Mouse (Mus musculus): ENCODE measurements around the gene A930018P22Rik. TPM values are rescaled to one million over a fixed set of nuclear protein-coding genes. Genes with fewer than 3 reads are reported as not detected.
"Not testable (repeated sequence)": the region's sequence is repeated elsewhere in the genome, so short reads cannot be mapped to it uniquely, and the experiment has no call there.

A930018P22Rik gene
- total and polyA plus RNA-seq, 3 experiments: not detected

DNA sequence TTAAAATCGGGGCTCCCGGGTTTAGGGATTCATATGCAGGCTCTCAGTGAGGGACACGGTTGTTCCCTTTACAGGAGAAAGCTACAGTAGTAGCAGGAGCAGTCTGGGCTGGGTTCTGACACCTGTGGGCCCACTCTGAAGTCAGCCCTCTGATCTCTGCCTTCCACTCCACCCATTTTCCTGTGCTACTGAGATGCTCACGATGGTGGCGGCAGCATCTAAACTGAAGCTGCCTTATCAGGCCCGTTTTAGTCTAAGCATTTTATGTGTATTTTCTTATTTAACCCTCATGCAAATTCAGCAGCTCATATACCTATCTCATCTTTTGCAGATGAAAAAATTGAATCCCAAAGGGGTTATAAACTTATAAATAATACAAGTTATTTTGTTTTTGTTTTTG is 17.8 kb upstream of the A930018P22Rik start:
- Histone ChIP-seq H3K36me3 (replicated peaks) (no peaks in the 10 kb centered on the region), H3K9me3 (replicated peaks) (no peaks in the 10 kb centered on the region), H3K27me3 (ENCODE audit: insufficient read depth, low read length) (no peaks in the 10 kb centered on the region), H3K4me1 (ENCODE audit: insufficient read depth, low read depth, low read length) (peaks cover 28% of the 10 kb centered on the region), H3K4me3 (ENCODE audit: low read depth, low read length) (no peak overlapping the region)
- DNase-seq (ENCODE audit: low spot score) (no peak), ATAC-seq (ENCODE audit: extremely low read depth, insufficient number of reproducible peaks, low FRiP score, poor library complexity, severe bottlenecking) (no peak)
- TF ChIP-seq GATA2 (IDR thresholded peaks at IDR 0.05; ENCODE audit: borderline replicate concordance, low read depth, low read length) (no peak), CTCF (IDR thresholded peaks at IDR 0.05; ENCODE audit: low read depth, low read length) (no peak), TAL1 (conservative IDR thresholded peaks at IDR 0.05; ENCODE audit: low read depth, low read length) (no peak), GATA1 (IDR thresholded peaks at IDR 0.05; ENCODE audit: borderline replicate concordance, low read length) (no peak), POLR2AphosphoS5 (IDR thresholded peaks at IDR 0.05; ENCODE audit: insufficient replicate concordance, low read depth, low read length) (no peak)

DNA sequence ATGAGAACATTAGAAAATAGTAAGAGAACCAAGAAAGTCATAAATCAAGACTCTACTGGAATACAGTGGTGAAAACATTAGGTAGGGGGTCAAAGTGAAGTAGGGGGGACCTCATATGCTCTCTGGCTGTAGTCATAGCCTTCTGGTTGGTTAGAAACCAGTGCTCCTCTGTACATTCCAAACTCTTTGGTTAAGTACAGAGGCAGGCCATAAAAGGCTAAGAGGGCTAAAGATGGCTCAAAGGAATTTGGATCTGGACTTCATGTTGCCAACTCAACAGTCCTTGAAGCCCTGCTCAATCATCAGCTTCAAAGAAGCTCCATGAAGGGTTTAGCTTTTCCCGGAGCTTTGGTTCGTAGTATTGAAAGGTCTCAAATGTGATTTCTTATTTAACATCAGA is 13.5 kb upstream of the A930018P22Rik start:
- not testable (repeated sequence) for H3K4me3 ChIP-seq (ENCODE audit: low read depth, low read length); ATAC-seq (ENCODE audit: extremely low read depth, insufficient number of reproducible peaks, low FRiP score, poor library complexity, severe bottlenecking); H3K27me3 ChIP-seq (ENCODE audit: insufficient read depth, low read length); H3K9me3 ChIP-seq (replicated peaks); H3K36me3 ChIP-seq (replicated peaks); DNase-seq (ENCODE audit: low spot score)
- peaks cover 17% of the 10 kb centered on the region for H3K4me1 ChIP-seq (ENCODE audit: insufficient read depth, low read depth, low read length)

DNA sequence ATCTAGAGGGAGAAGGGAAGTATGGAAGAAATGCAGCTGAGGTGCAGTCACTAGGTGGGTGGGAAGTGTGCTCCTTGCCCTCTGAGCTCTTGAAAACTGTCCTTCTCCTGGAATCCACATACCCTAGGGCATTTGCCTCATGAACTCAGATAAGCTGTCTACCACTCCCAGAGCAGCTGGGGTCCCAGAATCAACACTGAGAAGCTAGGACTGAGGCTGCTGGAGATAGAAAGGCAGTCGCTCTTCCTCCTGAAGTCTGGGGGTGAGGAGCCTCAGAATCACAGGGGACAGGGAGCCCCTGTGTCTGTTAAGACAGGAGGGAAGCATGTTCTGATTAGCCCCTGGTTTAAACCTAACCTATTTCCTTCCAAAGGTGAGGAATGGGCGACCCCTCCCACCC is 13.0 kb upstream of the A930018P22Rik start:
- Histone ChIP-seq H3K4me3 (ENCODE audit: low read depth, low read length) (no peak overlapping the region), H3K9me3 (replicated peaks) (no peaks in the 10 kb centered on the region), H3K27me3 (ENCODE audit: insufficient read depth, low read length) (no peaks in the 10 kb centered on the region), H3K4me1 (ENCODE audit: insufficient read depth, low read depth, low read length) (peaks cover 15% of the 10 kb centered on the region), H3K36me3 (replicated peaks) (no peaks in the 10 kb centered on the region)
- ATAC-seq (ENCODE audit: extremely low read depth, insufficient number of reproducible peaks, low FRiP score, poor library complexity, severe bottlenecking) (no peak), DNase-seq (ENCODE audit: low spot score) (no peak)
- TF ChIP-seq POLR2AphosphoS5 (IDR thresholded peaks at IDR 0.05; ENCODE audit: insufficient replicate concordance, low read depth, low read length): no peak
- no peak for TF ChIP-seq GATA1 (IDR thresholded peaks at IDR 0.05; ENCODE audit: borderline replicate concordance, low read length)
- no peak for TF ChIP-seq GATA2 (IDR thresholded peaks at IDR 0.05; ENCODE audit: borderline replicate concordance, low read depth, low read length)
- no peak for TF ChIP-seq CTCF (IDR thresholded peaks at IDR 0.05; ENCODE audit: low read depth, low read length)

DNA sequence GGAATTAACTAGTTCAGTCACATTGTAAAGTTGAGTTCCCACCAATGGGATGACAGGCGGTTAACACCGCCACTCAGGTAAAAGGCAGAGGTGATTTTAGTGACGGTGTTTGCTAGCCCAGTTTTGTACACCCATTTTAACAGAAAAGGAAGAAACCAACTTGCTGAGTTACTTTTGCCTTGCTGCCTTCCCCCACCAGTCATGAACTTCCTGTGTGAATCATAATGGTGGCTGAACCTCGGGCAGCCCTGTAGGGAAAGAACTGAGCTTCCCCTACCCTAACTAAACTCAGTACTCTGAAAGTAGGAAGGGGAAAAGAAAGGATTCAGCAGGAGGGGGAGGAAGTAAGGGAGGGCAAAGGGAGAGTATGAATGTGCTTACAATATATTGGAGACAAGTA is 12.5 kb upstream of the A930018P22Rik start:
- H3K36me3 ChIP-seq (replicated peaks): no peaks in the 10 kb centered on the region

DNA sequence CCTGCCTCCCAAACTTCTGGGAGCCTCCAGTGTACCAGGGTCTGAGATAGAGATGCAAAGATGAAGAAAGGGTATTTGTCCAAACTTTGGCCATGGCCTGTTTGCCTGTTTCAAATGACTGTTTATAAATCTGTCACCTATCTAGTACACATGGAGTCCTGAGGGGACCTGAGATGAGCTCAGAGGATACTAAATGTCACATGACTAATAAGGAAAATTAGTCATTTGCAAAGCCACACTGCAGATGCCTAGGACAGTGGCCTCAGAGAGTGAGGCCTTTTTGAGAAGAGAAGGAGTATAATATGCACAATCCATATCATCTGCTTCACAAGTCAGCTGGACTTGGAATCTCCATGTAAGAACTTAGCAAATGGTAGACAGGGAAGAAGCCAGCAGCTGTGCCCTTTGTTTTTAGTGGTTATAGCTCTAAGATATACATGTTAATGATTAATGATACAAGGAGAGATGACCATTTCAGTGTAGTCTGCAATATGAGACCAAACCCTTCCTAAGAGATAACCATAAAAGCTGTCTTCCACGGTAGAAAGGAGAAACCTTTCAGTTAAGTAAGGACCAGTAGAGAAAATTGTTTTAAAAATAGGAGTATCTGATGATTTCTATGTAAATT is 11.3 kb upstream of the A930018P22Rik start:
- DNase-seq (ENCODE audit: low spot score); H3K4me3 ChIP-seq (ENCODE audit: low read depth, low read length); ATAC-seq (ENCODE audit: extremely low read depth, insufficient number of reproducible peaks, low FRiP score, poor library complexity, severe bottlenecking); H3K36me3 ChIP-seq (replicated peaks); H3K9me3 ChIP-seq (replicated peaks); H3K27me3 ChIP-seq (ENCODE audit: insufficient read depth, low read length): not testable (repeated sequence)
- peaks cover 15% of the 10 kb centered on the region for H3K4me1 ChIP-seq (ENCODE audit: insufficient read depth, low read depth, low read length)

More for the DNA sequence above, 12.5 kb upstream of the A930018P22Rik start:
- no peak for DNase-seq (ENCODE audit: low spot score)
- ATAC-seq (ENCODE audit: extremely low read depth, insufficient number of reproducible peaks, low FRiP score, poor library complexity, severe bottlenecking): no peak
- TF ChIP-seq GATA1 (IDR thresholded peaks at IDR 0.05; ENCODE audit: borderline replicate concordance, low read length): no peak
- TF ChIP-seq CTCF (IDR thresholded peaks at IDR 0.05; ENCODE audit: low read depth, low read length): no peak
- no peak for TF ChIP-seq POLR2AphosphoS5 (IDR thresholded peaks at IDR 0.05; ENCODE audit: insufficient replicate concordance, low read depth, low read length)
- Histone ChIP-seq H3K4me3 (ENCODE audit: low read depth, low read length) (no peak overlapping the region), H3K4me1 (ENCODE audit: insufficient read depth, low read depth, low read length) (peaks cover 15% of the 10 kb centered on the region), H3K9me3 (replicated peaks) (no peaks in the 10 kb centered on the region), H3K27me3 (ENCODE audit: insufficient read depth, low read length) (no peaks in the 10 kb centered on the region)

DNA sequence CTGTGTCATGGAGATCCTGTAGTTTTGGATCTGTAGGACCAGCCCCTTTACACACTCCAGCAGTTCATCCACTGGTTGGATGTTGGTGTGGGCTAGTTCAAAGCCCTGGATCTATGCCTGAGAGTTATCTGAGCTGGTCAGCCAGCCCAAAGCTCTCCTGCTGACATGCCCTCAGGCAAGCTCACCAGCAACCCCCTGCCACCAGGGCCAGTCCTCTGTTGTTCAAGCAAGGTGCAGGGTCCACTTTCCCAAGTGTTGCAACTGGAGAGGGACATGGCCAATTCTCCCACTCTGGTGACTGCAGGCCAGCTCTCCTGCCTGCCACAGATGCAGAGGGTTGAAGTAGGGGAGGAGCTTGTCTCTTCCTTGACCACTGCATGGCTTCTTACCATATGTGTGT is 9.0 kb upstream of the A930018P22Rik start:
- H3K27me3 ChIP-seq (ENCODE audit: insufficient read depth, low read length); H3K36me3 ChIP-seq (replicated peaks); DNase-seq (ENCODE audit: low spot score); H3K9me3 ChIP-seq (replicated peaks); H3K4me3 ChIP-seq (ENCODE audit: low read depth, low read length); ATAC-seq (ENCODE audit: extremely low read depth, insufficient number of reproducible peaks, low FRiP score, poor library complexity, severe bottlenecking): not testable (repeated sequence)
- peaks cover 15% of the 10 kb centered on the region for H3K4me1 ChIP-seq (ENCODE audit: insufficient read depth, low read depth, low read length)

DNA sequence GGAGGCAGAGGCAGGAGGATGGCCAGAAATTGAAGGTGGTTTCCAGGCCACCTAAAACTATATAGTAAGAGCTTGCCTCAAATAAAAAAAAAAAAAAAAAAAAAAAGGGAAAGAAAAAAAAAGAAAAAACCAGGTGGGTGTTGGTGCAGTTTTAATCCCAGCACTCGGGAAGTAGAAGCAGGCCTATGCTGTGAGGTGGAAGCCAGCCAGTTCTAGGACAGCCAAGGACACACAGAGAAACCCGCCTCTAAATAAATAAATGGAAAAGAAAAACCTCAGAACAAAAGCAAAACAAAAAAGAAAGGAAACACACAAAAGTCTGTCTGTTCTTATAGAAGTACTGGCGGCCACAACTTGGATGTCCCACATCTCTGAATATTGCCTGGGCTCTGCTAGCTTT is 7.7 kb upstream of the A930018P22Rik start:
- ATAC-seq (ENCODE audit: extremely low read depth, insufficient number of reproducible peaks, low FRiP score, poor library complexity, severe bottlenecking) (no peak), DNase-seq (ENCODE audit: low spot score) (no peak)
- H3K36me3 ChIP-seq (replicated peaks): no peaks in the 10 kb centered on the region
- peaks cover 9% of the 10 kb centered on the region for H3K4me1 ChIP-seq (ENCODE audit: insufficient read depth, low read depth, low read length)
- H3K27me3 ChIP-seq (ENCODE audit: insufficient read depth, low read length): no peaks in the 10 kb centered on the region
- TF ChIP-seq POLR2AphosphoS5 (IDR thresholded peaks at IDR 0.05; ENCODE audit: insufficient replicate concordance, low read depth, low read length): no peak
- no peak for TF ChIP-seq GATA2 (IDR thresholded peaks at IDR 0.05; ENCODE audit: borderline replicate concordance, low read depth, low read length)
- TF ChIP-seq CTCF (IDR thresholded peaks at IDR 0.05; ENCODE audit: low read depth, low read length): no peak
- TF ChIP-seq GATA1 (IDR thresholded peaks at IDR 0.05; ENCODE audit: borderline replicate concordance, low read length): no peak
- TF ChIP-seq TAL1 (conservative IDR thresholded peaks at IDR 0.05; ENCODE audit: low read depth, low read length): no peak
- H3K4me3 ChIP-seq (ENCODE audit: low read depth, low read length): no peak overlapping the region
- no peaks in the 10 kb centered on the region for H3K9me3 ChIP-seq (replicated peaks)

DNA sequence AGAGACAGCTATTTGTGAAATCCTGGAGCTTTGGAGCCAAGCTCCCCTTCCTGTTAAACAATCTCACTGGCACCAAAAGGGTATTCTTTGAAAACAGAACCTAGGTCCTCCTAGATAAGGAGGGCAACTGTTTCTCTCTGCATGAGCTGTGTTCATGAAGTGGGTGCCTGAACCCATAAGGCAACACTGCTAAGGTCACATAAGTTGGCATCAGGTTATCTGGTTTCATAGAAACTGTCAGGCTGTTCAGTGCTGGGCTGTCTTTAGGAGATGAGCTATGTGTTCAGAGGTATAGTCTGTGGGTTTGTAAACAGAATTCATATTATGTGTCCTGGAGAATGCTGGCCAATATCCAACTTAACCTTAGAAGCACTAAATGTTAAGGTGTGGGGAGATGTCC is 5.4 kb upstream of the A930018P22Rik start:
- H3K4me3 ChIP-seq (ENCODE audit: low read depth, low read length); H3K9me3 ChIP-seq (replicated peaks); ATAC-seq (ENCODE audit: extremely low read depth, insufficient number of reproducible peaks, low FRiP score, poor library complexity, severe bottlenecking); DNase-seq (ENCODE audit: low spot score); H3K36me3 ChIP-seq (replicated peaks); H3K27me3 ChIP-seq (ENCODE audit: insufficient read depth, low read length): not testable (repeated sequence)
- peaks cover 26% of the 10 kb centered on the region for H3K4me1 ChIP-seq (ENCODE audit: insufficient read depth, low read depth, low read length)

Data from G1E (cell line).